ENCODE assay signal across 7 mouse cellular contexts in genomic region chr1:53909118-53909517, GRCm38 (mm10).
DNase-seq lines count a peak whose midpoint lies in the region; ATAC-seq and TF ChIP-seq lines count a peak whose summit lies in the region.

No protein-coding gene starts in this region.

- no peak overlapping the region for H3K9ac ChIP-seq in hindbrain, postnatal 0 days (replicated peaks; ENCODE audit: low read length)

- H3K27ac ChIP-seq in bone marrow, adult 2 months (ENCODE audit: control insufficient read depth, insufficient read depth, low read depth, low read length, poor library complexity) = no peak overlapping the region
- no peak overlapping the region for H3K27ac ChIP-seq in hindbrain, postnatal 0 days

- TF ChIP-seq CTCF in bone marrow, adult 2 months (IDR thresholded peaks at IDR 0.05; ENCODE audit: control insufficient read depth, insufficient read depth, low read length) = peak; percentile 15; the same call in 1 of the 2 replicates
- TF ChIP-seq CTCF in hindbrain, postnatal 0 days (IDR thresholded peaks at IDR 0.05; ENCODE audit: low read depth) = peak; percentile 83

- no peak overlapping the region for H3K4me3 ChIP-seq in bone marrow, adult 2 months (replicated peaks; ENCODE audit: control insufficient read depth, low read depth, low read length)
- H3K4me3 ChIP-seq in hindbrain, postnatal 0 days (ENCODE audit: low read length) = no peak overlapping the region

- no peaks in the 10 kb centered on the region for H3K4me1 ChIP-seq in bone marrow, adult 2 months (ENCODE audit: control insufficient read depth, insufficient read depth, low read length)
- H3K4me1 ChIP-seq in hindbrain, postnatal 0 days (ENCODE audit: insufficient read depth, low read length) = no peaks in the 10 kb centered on the region

- peak; percentile 80 for ATAC-seq in hindbrain, postnatal 0 days

- 2% methylated on average over 3 of the region's 3 CpGs for WGBS in bone marrow, adult 2 months
- 9% methylated on average over 3 of the region's 3 CpGs for WGBS in hindbrain, postnatal 0 days

- no peaks in the 10 kb centered on the region for H3K27me3 ChIP-seq in hindbrain, postnatal 0 days (ENCODE audit: insufficient read depth, low read length)

- H3K9me3 ChIP-seq in hindbrain, postnatal 0 days (ENCODE audit: low read length) = no peaks in the 10 kb centered on the region

- H3K36me3 ChIP-seq in hindbrain, postnatal 0 days (ENCODE audit: insufficient read depth, low read length) = peaks cover 8% of the 10 kb centered on the region; the same call in 1 of the 2 replicates

- TF ChIP-seq POLR2A in bone marrow, adult 2 months (IDR thresholded peaks at IDR 0.05; ENCODE audit: borderline replicate concordance, control insufficient read depth, low read depth, low read length) = no peak

- DNase-seq in layer of hippocampus, adult 9-10 months (ENCODE audit: low spot score) = peak; percentile 69
- DNase-seq in layer of hippocampus, postnatal 10 days (ENCODE audit: low spot score in 2 of 2) = no peak
- peak; percentile 68 for DNase-seq in ES-CJ7 (ENCODE audit: low read depth, low spot score)
- DNase-seq in hindbrain, postnatal 0 days (ENCODE audit: low spot score) = peak; percentile 87
- peak; percentile 71 for DNase-seq in retina, postnatal 1 day
- no peak for DNase-seq in adrenal gland, postnatal 14 days

- no peak overlapping the region for H3K4me2 ChIP-seq in hindbrain, postnatal 0 days (ENCODE audit: low read depth, low read length)

Comparison
In these comparisons a context has a peak if more than half of its experiments do, and no peak if none do; other contexts are left out.
1. DNase-seq: peak in layer of hippocampus, adult 9-10 months (single experiment), ES-CJ7 (single experiment), hindbrain, postnatal 0 days (single experiment) and retina, postnatal 1 day (single experiment); none in layer of hippocampus, postnatal 10 days (0 of 2) and adrenal gland, postnatal 14 days (single experiment).